Mouse (Mus musculus) R1 (cell line): ENCODE measurements around the gene Olfr648.
A peak's percentile ranks its signal among the peaks of the same experiment; 100 is the strongest.

Source experiments
- DNase-seq: peaks from one replicate; pipeline ENCODE4 v3.0.0-alpha.2; 2018; ENCODE audit warnings: low read depth, low spot score

Olfr648 gene

DNA sequence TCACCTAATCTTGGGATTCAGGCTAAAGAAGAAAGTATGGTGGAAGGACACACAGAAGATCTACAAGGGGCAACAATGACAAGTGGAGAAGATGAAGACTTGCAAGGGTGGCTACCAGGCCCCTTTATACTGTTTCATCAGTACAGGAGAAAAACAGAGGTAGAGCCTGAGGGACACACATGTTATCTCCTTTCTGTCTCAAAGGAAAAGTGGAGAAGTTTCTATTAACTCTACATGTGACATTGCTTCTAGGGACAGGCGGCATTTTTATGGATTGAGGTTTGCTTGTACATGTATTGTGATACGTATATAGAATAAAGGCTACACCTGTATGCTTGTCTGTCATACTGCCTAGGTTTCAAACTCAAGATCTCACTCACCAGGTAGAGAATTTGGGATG lies at the start of gene Olfr648:
Gene Olfr648, minus strand, starts transcription at position 101 of the 400 bp plus-strand sequence.
- DNase-seq, result no peak

GRCm38 (mm10) chr7:104231203-104231602 lies 48.0 kb upstream of the Olfr648 start:
- DNase-seq, result peak; percentile 68

DNA sequence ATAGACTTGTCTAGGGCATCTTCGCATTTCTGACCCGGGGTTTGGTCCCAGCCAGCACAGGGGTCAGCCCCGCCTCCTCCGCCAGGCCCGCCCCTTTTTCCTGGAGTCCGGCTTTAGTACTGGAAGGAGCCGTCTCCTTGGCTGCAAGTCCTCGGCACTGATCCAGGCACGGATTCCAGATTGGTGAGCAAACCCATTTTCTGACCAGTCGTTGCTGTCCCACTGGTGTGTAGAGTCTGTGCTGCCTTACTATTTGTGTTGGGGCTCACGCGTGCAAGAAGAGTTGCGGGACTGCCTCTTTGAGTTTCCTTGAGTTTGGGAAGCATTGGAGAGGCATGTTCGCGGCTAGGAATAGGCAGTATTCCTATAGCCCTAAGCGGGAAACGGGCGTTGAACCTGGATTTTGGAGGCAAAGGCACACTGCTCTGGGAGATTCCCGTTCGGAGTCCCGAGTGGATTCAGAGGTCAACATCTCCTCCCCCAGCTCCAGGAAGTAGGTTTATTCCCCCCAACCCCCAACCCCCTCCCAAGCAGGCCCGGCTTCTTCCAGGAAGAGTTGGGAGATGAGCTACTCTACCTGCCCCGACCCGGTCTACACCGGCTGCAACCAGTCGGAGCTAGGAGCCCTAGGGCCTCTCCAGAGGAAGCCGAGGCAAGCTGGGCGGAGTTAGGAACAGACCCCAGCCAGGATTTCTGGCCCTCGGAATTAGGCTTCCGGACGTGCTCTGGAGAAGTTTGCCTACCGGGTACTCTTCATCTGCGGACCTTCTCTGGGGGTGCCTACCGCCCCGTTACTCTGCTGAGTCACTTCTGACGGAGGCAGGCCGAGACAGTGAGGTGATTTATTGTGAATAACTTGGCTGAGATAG lies 35.7 kb upstream of the Olfr648 start, which contains the start of gene Trim6:
Gene Trim6, plus strand, starts transcription at position 93 of the 869 bp plus-strand sequence.
- DNase-seq, result peak; percentile 97

DNA sequence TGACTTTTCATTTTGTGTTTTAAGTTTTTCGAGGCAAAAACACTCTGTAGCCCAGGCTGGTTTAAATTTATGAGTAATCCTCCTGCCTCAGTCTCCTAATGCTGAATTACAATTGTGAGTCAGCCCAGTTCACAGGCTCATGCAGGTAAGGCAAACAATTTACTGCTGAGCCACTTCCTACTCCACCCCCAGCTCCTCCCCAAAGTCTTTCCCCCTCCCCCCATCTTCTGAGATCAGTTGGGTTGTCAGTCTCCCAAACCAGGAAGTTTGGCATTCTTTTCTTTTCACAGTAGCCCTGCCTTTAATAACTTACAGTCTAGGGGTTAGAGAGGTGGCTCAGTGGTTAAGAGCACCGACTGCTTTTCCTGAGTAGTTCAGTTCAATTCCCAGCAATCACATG lies 34.7 kb upstream of the Olfr648 start:
- peak; percentile 94 for DNase-seq

DNA sequence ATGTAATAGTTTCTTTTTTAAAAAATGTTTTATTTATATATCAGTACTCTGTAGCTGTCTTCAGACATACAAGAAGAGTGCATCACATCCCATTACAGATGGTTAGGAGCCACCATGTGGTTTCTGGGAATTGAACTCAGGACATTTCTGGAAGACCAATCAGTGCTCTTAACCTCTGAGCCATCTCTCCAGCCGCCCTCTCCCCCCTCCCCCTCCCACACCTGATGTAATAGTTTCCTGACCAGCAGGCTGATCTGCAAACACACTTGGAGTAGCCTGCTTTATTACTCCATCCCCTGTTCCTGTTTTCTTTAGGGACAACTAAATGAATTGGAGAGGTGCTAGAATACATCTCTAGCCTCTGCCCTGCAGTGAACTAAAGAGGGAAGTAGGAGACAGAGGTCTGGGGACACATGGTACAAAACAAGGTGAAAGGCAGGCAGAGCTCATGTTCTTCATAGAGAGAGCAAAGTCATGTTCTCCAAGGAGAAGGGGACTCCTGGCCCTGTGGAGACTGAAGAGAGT lies 32.9 kb upstream of the Olfr648 start:
- peak; percentile 38 for DNase-seq

DNA sequence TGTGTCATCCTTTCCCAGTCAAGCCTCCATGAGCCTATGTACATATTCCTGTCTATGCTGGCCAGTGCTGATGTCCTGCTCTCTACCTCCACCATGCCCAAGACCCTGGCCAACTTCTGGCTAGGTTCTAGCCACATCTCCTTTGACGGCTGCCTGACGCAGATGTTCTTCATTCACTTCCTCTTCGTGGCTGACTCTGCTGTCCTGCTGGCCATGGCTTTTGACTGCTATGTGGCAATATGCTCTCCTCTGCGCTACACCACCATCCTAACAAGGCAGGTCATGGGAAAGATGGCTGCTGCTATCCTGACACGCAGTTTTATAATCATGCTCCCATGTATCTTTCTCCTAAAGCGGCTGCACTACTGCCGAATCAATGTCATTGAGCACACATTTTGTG lies 23.0 kb upstream of the Olfr648 start:
- DNase-seq, result no peak

- DNase-seq, result peak; percentile 82
Measured at GRCm38 (mm10) chr7:104199822-104200221, 16.6 kb upstream of the Olfr648 start.

DNA sequence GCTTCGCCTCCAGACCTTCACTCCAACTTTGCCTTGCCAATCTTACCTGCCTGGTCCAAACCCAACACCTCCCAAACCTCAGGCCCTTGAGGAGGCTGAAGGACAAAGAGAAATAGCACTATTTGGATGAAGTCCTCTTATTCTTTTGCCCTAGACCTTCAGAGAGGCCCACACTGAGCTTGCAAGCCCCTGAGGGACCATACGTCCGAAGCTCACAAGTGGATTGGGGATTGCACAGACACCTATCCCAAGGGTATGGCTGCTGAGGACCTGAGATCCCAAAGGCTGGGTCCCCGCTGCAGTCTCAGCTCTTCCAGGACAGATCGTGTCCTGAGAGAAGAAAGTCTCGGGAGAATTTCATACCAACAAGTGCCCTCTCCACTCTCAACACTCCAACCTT lies 12.7 kb upstream of the Olfr648 start, which contains the start of gene Olfr649:
Gene Olfr649, minus strand, starts transcription at position 101 of the 400 bp plus-strand sequence.
- DNase-seq, result no peak

- DNase-seq, result no peak
Measured at GRCm38 (mm10) chr7:104191275-104191674, 8.1 kb upstream of the Olfr648 start.

DNA sequence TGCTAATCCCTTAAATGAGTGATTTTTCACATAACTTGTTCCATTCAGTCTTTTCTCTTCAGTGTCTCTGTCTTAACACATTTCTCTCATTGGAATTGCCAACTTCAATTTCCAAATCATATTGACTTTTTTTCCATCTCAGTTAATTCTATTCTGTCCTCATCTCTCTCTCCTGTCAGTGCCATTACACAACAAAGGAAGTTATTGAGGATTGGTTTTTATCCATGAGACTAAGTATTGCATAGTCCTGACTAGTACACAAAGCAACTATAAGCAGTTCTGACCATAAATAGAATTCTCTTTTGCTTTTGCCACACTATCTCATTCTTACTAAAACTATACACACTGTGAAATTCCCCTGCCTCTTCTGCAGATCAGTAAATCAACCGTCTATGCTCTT lies 4.1 kb downstream of the Olfr648 start:
- DNase-seq, result no peak

GRCm38 (mm10) chr7:104178422-104179054 lies 4.7 kb downstream of the Olfr648 start:
- DNase-seq, result no peak

- no peak for DNase-seq
Measured at GRCm38 (mm10) chr7:104175085-104175484, 8.1 kb downstream of the Olfr648 start.

GRCm38 (mm10) chr7:104169634-104170204 lies 13.5 kb downstream of the Olfr648 start:
- no peak for DNase-seq

GRCm38 (mm10) chr7:104167105-104167504 lies 16.1 kb downstream of the Olfr648 start:
- DNase-seq, result no peak

- no peak for DNase-seq
Measured at GRCm38 (mm10) chr7:104150456-104150855, 32.7 kb downstream of the Olfr648 start, which contains the start of gene Ubqlnl. Gene Ubqlnl (minus strand): TSS chr7:104150556.

DNA sequence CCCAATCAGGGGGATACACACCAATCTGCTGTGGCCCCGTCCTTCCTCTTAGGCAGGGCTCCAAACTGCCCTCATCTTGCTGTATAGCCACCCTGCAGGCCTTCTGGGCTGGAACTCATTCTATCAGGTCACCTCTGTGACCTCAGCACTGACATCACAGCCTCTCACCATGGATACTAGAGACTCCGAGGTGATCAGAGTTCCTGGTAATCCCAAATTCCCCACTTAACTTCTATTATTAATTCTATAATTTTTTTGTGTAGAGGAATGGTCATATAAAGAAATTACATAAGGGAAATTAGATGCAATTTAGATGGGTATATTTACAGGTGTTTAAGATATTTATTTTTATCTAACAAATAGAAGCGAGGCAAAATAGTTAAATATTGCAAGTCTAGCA lies 40.0 kb downstream of the Olfr648 start, which contains the start of gene Ubqln3:
Gene Ubqln3, minus strand, starts transcription at position 101 of the 400 bp plus-strand sequence.
- no peak for DNase-seq

DNA sequence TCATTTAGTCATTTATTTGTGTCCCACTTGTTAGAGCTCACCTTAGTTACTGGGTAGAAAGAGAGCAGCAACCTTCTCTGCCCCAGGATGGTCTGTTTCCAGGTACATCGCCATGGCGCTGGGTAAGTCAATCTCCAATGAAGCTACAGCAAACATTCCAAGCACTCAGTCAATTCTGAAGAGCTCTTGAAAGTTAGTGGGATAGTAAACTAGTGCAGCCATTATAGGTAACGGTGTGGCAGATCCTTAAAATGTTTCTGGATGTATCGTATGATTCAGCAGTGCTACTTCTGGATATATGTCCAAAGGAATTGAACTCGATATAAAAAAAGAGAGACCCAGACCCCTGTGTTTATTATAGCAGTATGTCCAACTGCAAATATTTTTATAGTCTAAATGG lies 45.9 kb downstream of the Olfr648 start, which contains the start of gene Olfr643:
Gene Olfr643, minus strand, starts transcription at position 101 of the 400 bp plus-strand sequence.
- no peak for DNase-seq

DNA sequence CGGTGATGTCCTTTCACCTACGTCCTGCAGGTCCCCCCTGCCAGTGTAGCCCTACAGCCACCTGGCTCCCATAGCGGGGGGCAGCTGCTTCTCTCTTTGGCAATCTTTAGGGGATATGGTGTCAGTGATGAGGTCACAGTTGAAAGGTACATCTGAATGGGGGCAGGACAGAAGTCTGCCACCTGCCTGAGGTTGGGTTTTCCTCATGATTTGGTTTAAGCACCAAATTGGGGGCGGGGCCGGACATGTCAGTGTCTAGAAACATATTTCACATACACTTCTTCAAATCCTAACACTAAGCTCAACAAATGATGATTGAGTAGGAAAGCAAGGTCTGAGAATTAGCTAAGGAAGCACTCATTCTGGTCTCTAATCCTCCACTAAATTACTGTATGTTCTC lies 53.5 kb downstream of the Olfr648 start, which contains the start of gene Ubqln5:
Gene Ubqln5, minus strand, starts transcription at position 101 of the 400 bp plus-strand sequence.
- no peak for DNase-seq
